Mouse (Mus musculus) heart, adult 2 months (tissue): ENCODE measurements around the gene Pkhd1. TPM values are rescaled to one million over a fixed set of nuclear protein-coding genes. Genes with fewer than 3 reads are reported as not detected.
A peak's percentile ranks its signal among the peaks of the same experiment; 100 is the strongest.

ENCODE experiments used
- DNase-seq, 2 experiments: peaks; one replicate each; pipeline ENCODE4 v3.0.0; 2021
- H3K27ac ChIP-seq: fragments of 200-600 bp; 2 replicates; pipeline ENCODE4 v1.8.1; 2022
- H3K27me3 ChIP-seq: fragments of 200-500 bp; 2 replicates; pipeline ENCODE4 v1.6.1; 2012; ENCODE audit warnings: mild to moderate bottlenecking, low read length, inconsistent platforms, mixed read lengths; ENCODE audit not compliant: control insufficient read depth, insufficient read depth
- H3K36me3 ChIP-seq: fragments of 200-500 bp; 2 replicates; pipeline ENCODE4 v1.6.1; 2012; ENCODE audit warnings: low read length, inconsistent platforms; ENCODE audit not compliant: control insufficient read depth, insufficient read depth
- H3K4me1 ChIP-seq: fragments of 200-500 bp; 2 replicates; pipeline ENCODE4 v1.6.1; 2011; ENCODE audit warnings: low read length; ENCODE audit not compliant: control insufficient read depth, insufficient read depth
- H3K4me3 ChIP-seq: fragments of 200-600 bp; 2 replicates; pipeline ENCODE4 v1.8.1; 2022
- H3K79me2 ChIP-seq: fragments of 200-500 bp; replicated peaks from 2 replicates; pipeline ENCODE4 v1.6.1; 2012; ENCODE audit warnings: mild to moderate bottlenecking, inconsistent platforms, low read length, moderate library complexity, mixed read lengths; ENCODE audit not compliant: control insufficient read depth, insufficient read depth
- H3K9ac ChIP-seq: fragments of 200-500 bp; 2 replicates; pipeline ENCODE4 v1.6.1; 2012; ENCODE audit warnings: low read depth, mild to moderate bottlenecking, control low read depth, inconsistent platforms, low read length, mixed read lengths
- CTCF ChIP-seq: fragments of 200-600 bp; IDR thresholded peaks from 2 replicates; pipeline ENCODE4 v1.8.1; 2022; ENCODE audit warnings: antibody characterized with exemption, mild to moderate bottlenecking, moderate library complexity
- EP300 ChIP-seq: fragments of 200-500 bp; IDR thresholded peaks from 2 replicates; pipeline ENCODE4 v1.6.1; 2011; ENCODE audit warnings: low read depth, low read length, control low read depth; ENCODE audit not compliant: insufficient read depth
- POLR2A ChIP-seq: fragments of 200-500 bp; IDR thresholded peaks from 2 replicates; pipeline ENCODE4 v1.6.1; 2011; ENCODE audit warnings: mild to moderate bottlenecking, low read depth, low read length, control low read depth; ENCODE audit not compliant: insufficient read depth
- WGBS: fragments of 180-500 bp; shearing (Covaris S2); methylation state at CpG from one replicate; pipeline ENCODE4 v1.1.7; 2018; 5-methylcytosine and 5-hydroxymethylcytosine counted together
- intact Hi-C: fragments of 180-260 bp; cut with DNase I; formaldehyde crosslinking; loops from one replicate; pipeline ENCODE4 v1.15.1; 2025
- polyA plus RNA-seq: library from polyadenylated mRNA; depleted of rRNA; stranded (reverse); fragments of >200 nt; gene quantifications from 2 replicates; pipeline ENCODE4 v1.2.3, GENCODE M21; 2012
- total RNA-seq, 2 experiments: library from RNA; stranded (reverse); gene quantifications; 2 replicates each; pipeline ENCODE4 v1.2.3; 2021

Gene Pkhd1
- total and polyA plus RNA-seq, 3 experiments, result not detected

DNA sequence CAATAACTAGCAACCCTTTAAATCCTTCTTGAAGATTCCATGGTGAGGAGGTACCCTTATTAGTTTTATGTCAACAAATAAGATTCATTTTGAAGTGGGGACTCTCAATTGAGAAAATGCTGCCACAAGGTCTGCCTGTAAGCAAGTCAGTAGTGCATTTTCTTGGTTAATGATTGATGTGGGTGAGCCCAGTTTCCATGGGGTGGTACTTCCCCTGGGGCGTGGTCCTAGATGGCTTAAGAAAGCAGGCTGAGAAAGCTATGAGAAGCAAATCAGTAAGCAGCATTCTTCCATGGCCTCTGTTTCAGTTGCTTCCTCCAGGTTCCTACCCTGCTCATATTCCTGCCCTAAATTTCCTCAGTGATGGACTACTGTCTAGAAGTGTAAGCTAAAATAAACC is 253.4 kb downstream of the Pkhd1 start:
- DNase-seq, result no peak
- no peak overlapping the region for H3K4me3 ChIP-seq
- H3K27ac ChIP-seq, result no peak overlapping the region
- H3K4me1 ChIP-seq, result no peaks in the 10 kb centered on the region
- no peak overlapping the region for H3K9ac ChIP-seq
- no peaks in the 10 kb centered on the region for H3K79me2 ChIP-seq
- no peaks in the 10 kb centered on the region for H3K36me3 ChIP-seq
- 79% methylated on average over 1 of the region's 1 CpGs for WGBS
- no peaks in the 10 kb centered on the region for H3K27me3 ChIP-seq
- TF ChIP-seq CTCF, result no peak
- TF ChIP-seq EP300, result no peak
- no peak for TF ChIP-seq POLR2A
- intact Hi-C loops, result no loop called here

- intact Hi-C loops, result no loop called here
- Histone ChIP-seq H3K27ac (no peak overlapping the region), H3K9ac (no peak overlapping the region), H3K4me1 (no peaks in the 10 kb centered on the region), H3K27me3 (no peaks in the 10 kb centered on the region), H3K79me2 (no peaks in the 10 kb centered on the region), H3K36me3 (no peaks in the 10 kb centered on the region), H3K4me3 (no peak overlapping the region)
- TF ChIP-seq EP300, result no peak
- no peak for DNase-seq
- WGBS, result 44% methylated on average over 3 of the region's 3 CpGs
Observed at GRCm38 (mm10) chr1:20344651-20345050, 273.2 kb downstream of the Pkhd1 start.

DNA sequence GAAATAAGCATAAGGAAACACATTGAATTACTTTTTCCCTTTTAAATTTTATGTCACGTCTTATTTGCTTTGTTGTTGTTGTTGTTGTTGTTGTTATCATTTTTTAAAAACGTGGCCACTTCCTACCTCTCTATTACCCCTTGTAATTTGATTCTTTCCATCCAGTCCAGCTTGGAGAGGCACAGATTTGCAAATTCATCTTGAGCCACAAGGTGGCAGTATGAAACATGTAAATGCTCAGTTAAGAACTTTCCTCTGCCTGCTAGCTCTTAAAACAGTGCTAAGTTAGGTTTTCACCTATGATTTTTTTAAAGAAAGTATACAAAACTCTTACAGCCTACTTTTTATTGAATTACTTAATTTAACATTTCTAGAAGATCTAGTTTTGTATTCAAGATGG is 306.4 kb downstream of the Pkhd1 start:
- no peak for DNase-seq
- WGBS, result 2% methylated on average over 2 of the region's 2 CpGs
- H3K27ac ChIP-seq, result no peak overlapping the region
- no peaks in the 10 kb centered on the region for H3K36me3 ChIP-seq
- no peak overlapping the region for H3K4me3 ChIP-seq
- no peak for TF ChIP-seq EP300
- peak; percentile 76 for TF ChIP-seq CTCF
- H3K79me2 ChIP-seq, result no peaks in the 10 kb centered on the region
- no peak overlapping the region for H3K9ac ChIP-seq
- H3K4me1 ChIP-seq, result no peaks in the 10 kb centered on the region
- intact Hi-C loops, result loop anchor here (5.0 kb wide), 1 partner anchor 201 kb away; no protein-coding TSS in a partner anchor
- no peaks in the 10 kb centered on the region for H3K27me3 ChIP-seq

DNA sequence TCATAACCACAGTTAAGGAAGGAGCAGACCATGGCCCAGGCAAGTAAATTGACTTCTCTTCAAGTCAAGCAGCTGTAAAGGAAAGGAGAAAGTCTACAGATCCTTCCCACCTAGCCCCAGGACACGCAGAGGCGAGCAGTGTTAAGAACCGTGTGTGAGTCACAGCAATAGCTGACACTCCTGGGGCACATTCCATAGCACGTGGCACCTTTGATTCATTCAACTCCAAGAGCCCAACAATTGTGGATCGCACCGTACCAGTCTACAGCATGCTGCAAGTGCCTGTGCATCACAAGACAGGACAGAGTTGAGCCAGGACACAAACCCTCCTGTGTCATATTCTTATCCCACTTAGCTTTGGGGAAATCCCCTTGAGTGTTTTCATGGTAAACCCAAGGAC is 306.9 kb downstream of the Pkhd1 start:
- Histone ChIP-seq H3K27me3 (no peaks in the 10 kb centered on the region), H3K4me3 (no peak overlapping the region), H3K9ac (no peak overlapping the region), H3K79me2 (no peaks in the 10 kb centered on the region), H3K36me3 (no peaks in the 10 kb centered on the region), H3K4me1 (no peaks in the 10 kb centered on the region), H3K27ac (no peak overlapping the region)
- TF ChIP-seq EP300 (no peak), CTCF (no peak), POLR2A (no peak)
- no peak for DNase-seq
- intact Hi-C loops, result loop anchor here (5.0 kb wide), 1 partner anchor 201 kb away; no protein-coding TSS in a partner anchor
- WGBS, result 55% methylated on average over 6 of the region's 6 CpGs

DNA sequence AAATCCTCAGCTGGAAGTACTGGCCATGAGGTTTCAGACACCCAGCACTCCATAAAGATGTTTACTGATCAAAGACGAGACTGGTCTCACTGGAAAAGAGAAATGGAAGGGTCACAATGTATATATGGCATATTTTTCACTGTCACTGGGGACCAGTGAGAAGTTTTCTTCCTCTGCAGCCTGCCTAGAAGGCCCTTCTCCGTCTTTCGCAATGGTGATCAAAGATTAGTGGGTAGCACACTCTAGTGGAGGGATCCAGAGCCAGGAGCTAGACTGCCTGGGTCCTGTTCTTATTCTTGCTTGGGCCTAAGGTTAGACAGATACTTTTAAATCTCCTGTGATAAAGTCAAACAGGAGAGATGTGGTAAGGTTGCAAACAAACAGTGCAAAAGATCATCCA is 311.7 kb downstream of the Pkhd1 start:
- H3K4me3 ChIP-seq, result no peak overlapping the region
- 61% methylated on average over 3 of the region's 3 CpGs for WGBS
- H3K36me3 ChIP-seq, result no peaks in the 10 kb centered on the region
- no peak overlapping the region for H3K9ac ChIP-seq
- intact Hi-C loops, result no loop called here
- H3K79me2 ChIP-seq, result no peaks in the 10 kb centered on the region
- no peaks in the 10 kb centered on the region for H3K27me3 ChIP-seq
- TF ChIP-seq POLR2A (no peak), CTCF (peak; percentile 25)
- no peaks in the 10 kb centered on the region for H3K4me1 ChIP-seq
- no peak for DNase-seq
- H3K27ac ChIP-seq, result no peak overlapping the region

DNA sequence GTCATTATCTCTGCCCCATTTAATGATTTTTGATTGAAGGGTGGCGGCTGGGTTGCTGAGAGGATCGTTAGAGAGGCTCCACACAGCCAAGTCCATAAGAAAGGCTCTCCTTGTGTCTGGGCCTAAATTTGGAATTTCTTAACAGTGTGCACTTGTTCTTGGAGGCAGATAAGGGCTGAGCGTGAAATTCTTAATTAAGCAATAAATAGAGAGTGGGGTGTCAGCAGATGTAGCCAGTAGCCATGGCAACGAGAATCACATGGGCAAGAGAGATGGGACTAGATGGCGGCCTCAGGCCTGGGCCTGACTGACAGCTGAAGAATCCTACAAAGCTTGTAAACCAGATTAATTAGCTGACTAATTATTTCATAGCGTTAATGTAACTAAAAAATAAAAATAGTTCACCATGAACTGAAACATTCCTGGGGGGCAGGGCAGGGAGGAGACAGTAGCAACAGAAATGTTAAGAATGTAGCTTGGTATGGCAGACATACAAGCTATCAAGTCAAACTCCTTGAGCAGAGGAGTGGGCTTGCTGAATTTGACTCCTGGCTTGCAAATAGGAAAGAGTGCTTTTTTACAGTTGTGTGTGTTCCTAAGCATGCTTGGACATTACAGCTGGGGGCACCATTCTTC is 314.8 kb downstream of the Pkhd1 start:
- Histone ChIP-seq H3K4me3 (no peak overlapping the region), H3K27me3 (no peaks in the 10 kb centered on the region), H3K79me2 (no peaks in the 10 kb centered on the region), H3K36me3 (no peaks in the 10 kb centered on the region), H3K4me1 (no peaks in the 10 kb centered on the region), H3K27ac (no peak overlapping the region), H3K9ac (no peak overlapping the region)
- DNase-seq, result no peak
- intact Hi-C loops, result no loop called here
- WGBS, result 64% methylated on average over 6 of the region's 6 CpGs
- no peak for TF ChIP-seq CTCF
- no peak for TF ChIP-seq EP300
- no peak for TF ChIP-seq POLR2A
